In the genomic region with DNA sequence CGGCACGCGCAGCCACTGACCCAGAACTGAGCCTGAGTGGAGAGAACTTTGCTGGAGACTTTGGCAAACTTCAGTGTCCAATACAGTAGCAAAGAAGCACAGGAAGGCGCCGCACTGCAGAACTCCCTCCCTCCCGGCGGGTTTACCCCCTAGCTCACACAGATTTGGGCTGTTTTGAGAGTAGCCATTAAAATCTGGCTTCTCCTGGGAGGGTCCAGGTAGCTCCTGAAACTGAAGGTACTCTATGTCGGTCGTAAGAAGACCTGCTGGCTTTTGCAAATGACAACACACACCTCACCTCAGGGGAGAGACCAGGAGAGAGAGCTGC, we compare ENCODE assay signal across 8 mouse cellular contexts. TPM values are rescaled to one million over a fixed set of nuclear protein-coding genes. Genes with fewer than 3 reads are reported as not detected.
DNase-seq lines count a peak whose midpoint lies in the region; ATAC-seq and TF ChIP-seq lines count a peak whose summit lies in the region.

No protein-coding gene starts in this region.

- intact Hi-C loops in left cerebral cortex, postnatal 25 days (cut with DNase I), result no loop called here

- 0 out of 2 replicates have a peak, but pooled peaks have one; percentile 6 for ATAC-seq in hindbrain, embryonic 15.5 days (ENCODE audit: low FRiP score, low read depth)
- ATAC-seq in midbrain, embryonic 13.5 days, result peak; percentile 15; the same call in 1 of the 2 replicates
- ATAC-seq in granulocyte monocyte progenitor cell, adult 5-6 weeks (replicated peaks; ENCODE audit: poor library complexity, severe bottlenecking), result no peak

- 5% methylated on average over 9 of the region's 9 CpGs for WGBS in kidney, adult 2 months
- WGBS in bone marrow, adult 2 months, result 3% methylated on average over 9 of the region's 9 CpGs
- WGBS in hindbrain, embryonic 15.5 days, result 16% methylated on average over 9 of the region's 9 CpGs
- whole genome bisulfite sequencing in midbrain, embryonic 13.5 days, result 17% methylated on average over 9 of the region's 9 CpGs

- H3K36me3 ChIP-seq in kidney, adult 2 months (ENCODE audit: control insufficient read depth, insufficient read depth, low read length), result no peaks in the 10 kb centered on the region
- peaks cover 9% of the 10 kb centered on the region for H3K36me3 ChIP-seq in hindbrain, embryonic 15.5 days
- H3K36me3 ChIP-seq in midbrain, embryonic 13.5 days, result peaks cover 9% of the 10 kb centered on the region

- no peak for DNase-seq in kidney, adult 2 months
- DNase-seq in kidney, adult 18-20 months, result no peak
- DNase-seq in adrenal gland, adult 2 months, result no peak
- DNase-seq in left cerebral cortex, postnatal 25 days (ENCODE audit: low spot score in 2 of 2), result no peak

- peak overlapping the region; percentile 80; the same call in 1 of the 2 replicates for H3K27ac ChIP-seq in kidney, adult 2 months (ENCODE audit: insufficient read depth, low read depth, low read length)
- no peak overlapping the region for H3K27ac ChIP-seq in bone marrow, adult 2 months (ENCODE audit: control insufficient read depth, insufficient read depth, low read depth, low read length, poor library complexity)
- H3K27ac ChIP-seq in hindbrain, embryonic 15.5 days (replicated peaks), result peak overlapping the region; percentile 62; the same call in 1 of the 2 replicates
- H3K27ac ChIP-seq in midbrain, embryonic 13.5 days, result no peak overlapping the region

- no peaks in the 10 kb centered on the region for H3K27me3 ChIP-seq in kidney, adult 2 months (replicated peaks; ENCODE audit: control insufficient read depth, insufficient read depth, low read length)
- H3K27me3 ChIP-seq in hindbrain, embryonic 15.5 days, result peaks cover 12% of the 10 kb centered on the region
- peaks cover 25% of the 10 kb centered on the region for H3K27me3 ChIP-seq in midbrain, embryonic 13.5 days

- H3K4me2 ChIP-seq in hindbrain, embryonic 15.5 days, result peak overlapping the region; percentile 75
- peak overlapping the region; percentile 75 for H3K4me2 ChIP-seq in midbrain, embryonic 13.5 days (replicated peaks)

- peaks cover 8% of the 10 kb centered on the region; the same call in 1 of the 2 replicates for H3K4me1 ChIP-seq in kidney, adult 2 months (ENCODE audit: control insufficient read depth, insufficient read depth, low read length)
- H3K4me1 ChIP-seq in bone marrow, adult 2 months (ENCODE audit: control insufficient read depth, insufficient read depth, low read length), result peaks cover 1% of the 10 kb centered on the region; the same call in 1 of the 2 replicates
- peaks cover 15% of the 10 kb centered on the region for H3K4me1 ChIP-seq in hindbrain, embryonic 15.5 days (replicated peaks)
- H3K4me1 ChIP-seq in midbrain, embryonic 13.5 days (replicated peaks), result peaks cover 21% of the 10 kb centered on the region

- no peak for TF ChIP-seq CTCF in kidney, adult 2 months (conservative IDR thresholded peaks at IDR 0.05; ENCODE audit: insufficient read depth, insufficient read length, low read depth, low read length)
- no peak for TF ChIP-seq CTCF in bone marrow, adult 2 months (IDR thresholded peaks at IDR 0.05; ENCODE audit: control insufficient read depth, insufficient read depth, low read length)

- peak overlapping the region; percentile 87 for H3K4me3 ChIP-seq in kidney, adult 2 months (ENCODE audit: insufficient read depth, low read depth, low read length)
- peak overlapping the region; percentile 70 for H3K4me3 ChIP-seq in bone marrow, adult 2 months (replicated peaks; ENCODE audit: control insufficient read depth, low read depth, low read length)
- H3K4me3 ChIP-seq in hindbrain, embryonic 15.5 days, result peak overlapping the region; percentile 59
- H3K4me3 ChIP-seq in midbrain, embryonic 13.5 days (replicated peaks), result peak overlapping the region; percentile 89

- H3K9ac ChIP-seq in hindbrain, embryonic 15.5 days, result peak overlapping the region; percentile 79
- H3K9ac ChIP-seq in midbrain, embryonic 13.5 days (replicated peaks), result peak overlapping the region; percentile 88

- no peak for TF ChIP-seq POLR2A in kidney, adult 2 months (IDR thresholded peaks at IDR 0.05; ENCODE audit: low read depth, low read length)
- no peak for TF ChIP-seq POLR2A in bone marrow, adult 2 months (IDR thresholded peaks at IDR 0.05; ENCODE audit: borderline replicate concordance, control insufficient read depth, low read depth, low read length)

- H3K9me3 ChIP-seq in hindbrain, embryonic 15.5 days, result no peaks in the 10 kb centered on the region
- H3K9me3 ChIP-seq in midbrain, embryonic 13.5 days, result no peaks in the 10 kb centered on the region

RNA-seq across cellular contexts. Expression of a gene that starts 0.8 kb away (rescaled TPM):
- 6.9 and 9.0 TPM in 2 replicates for polyA plus RNA-seq in kidney, adult 2 months (2012; rRNA removed)
- 2.1 and 6.7 TPM in 2 replicates for polyA plus RNA-seq in bone marrow, adult 2 months (2011; ENCODE audit: insufficient read depth, insufficient read length, low replicate concordance, missing spikeins)
- polyA plus RNA-seq in hindbrain, embryonic 15.5 days (2015; fragmentation: Nextera tagmentation; extraction: Ambion mirVana), result 4.4 and 4.8 TPM in 2 replicates
- polyA plus RNA-seq in midbrain, embryonic 13.5 days (2015; fragmentation: Nextera tagmentation; extraction: Ambion mirVana), result 3.9 and 4.3 TPM in 2 replicates
- 6.4 and 8.4 TPM in 2 replicates for total RNA-seq in granulocyte monocyte progenitor cell, adult 5-6 weeks (2014; fragmentation: Nextera tagmentation)
- total RNA-seq in granulocyte monocyte progenitor cell, adult 5-6 weeks (2017), result 4.7 and 6.6 TPM in 2 replicates
- 10 to 100 TPM; 11.1 to 14.1 TPM for total RNA-seq in adrenal gland, adult 2 months (2021)
- polyA plus RNA-seq in adrenal gland, adult 2 months (2012; rRNA removed), result 6.9 and 8.5 TPM in 2 replicates
- 10 to 100 TPM; 11.2 to 11.5 TPM for total RNA-seq in left cerebral cortex, postnatal 25 days (2021)

RNA-seq across cellular contexts. Expression of a gene that starts 10.2 kb away (rescaled TPM):
- 9.8 and 10.1 TPM in 2 replicates for polyA plus RNA-seq in kidney, adult 2 months (2012; rRNA removed)
- not detected in 2 replicates for polyA plus RNA-seq in bone marrow, adult 2 months (2011; ENCODE audit: insufficient read depth, insufficient read length, low replicate concordance, missing spikeins)
- polyA plus RNA-seq in hindbrain, embryonic 15.5 days (2015; fragmentation: Nextera tagmentation; extraction: Ambion mirVana), result 14.0 and 16.0 TPM in 2 replicates
- polyA plus RNA-seq in midbrain, embryonic 13.5 days (2015; fragmentation: Nextera tagmentation; extraction: Ambion mirVana), result 12.1 and 12.2 TPM in 2 replicates
- total RNA-seq in granulocyte monocyte progenitor cell, adult 5-6 weeks (2014; fragmentation: Nextera tagmentation), result 1.5 TPM in 2 replicates
- 2.6 and 2.9 TPM in 2 replicates for total RNA-seq in granulocyte monocyte progenitor cell, adult 5-6 weeks (2017)
- total RNA-seq in adrenal gland, adult 2 months (2021), result 1 to 10 TPM; 1.2 to 2.2 TPM
- polyA plus RNA-seq in adrenal gland, adult 2 months (2012; rRNA removed), result 1.5 and 1.7 TPM in 2 replicates
- total RNA-seq in left cerebral cortex, postnatal 25 days (2021), result 10 to 100 TPM; 11.7 to 14.7 TPM

RNA-seq across cellular contexts. Expression of a gene that starts 38.1 kb away (rescaled TPM):
- polyA plus RNA-seq in kidney, adult 2 months (2012; rRNA removed), result 27.1 and 28.6 TPM in 2 replicates
- 30.1 and 37.1 TPM in 2 replicates for polyA plus RNA-seq in bone marrow, adult 2 months (2011; ENCODE audit: insufficient read depth, insufficient read length, low replicate concordance, missing spikeins)
- 83.6 and 85.1 TPM in 2 replicates for polyA plus RNA-seq in hindbrain, embryonic 15.5 days (2015; fragmentation: Nextera tagmentation; extraction: Ambion mirVana)
- 64.7 and 67.4 TPM in 2 replicates for polyA plus RNA-seq in midbrain, embryonic 13.5 days (2015; fragmentation: Nextera tagmentation; extraction: Ambion mirVana)
- total RNA-seq in granulocyte monocyte progenitor cell, adult 5-6 weeks (2014; fragmentation: Nextera tagmentation), result 53.0 and 54.1 TPM in 2 replicates
- total RNA-seq in granulocyte monocyte progenitor cell, adult 5-6 weeks (2017), result 80.7 and 82.3 TPM in 2 replicates
- total RNA-seq in adrenal gland, adult 2 months (2021), result 10 to 100 TPM; 41.0 to 41.9 TPM
- polyA plus RNA-seq in adrenal gland, adult 2 months (2012; rRNA removed), result 51.2 and 52.8 TPM in 2 replicates
- 100 to 1,000 TPM; 115 to 118 TPM for total RNA-seq in left cerebral cortex, postnatal 25 days (2021)

RNA-seq across cellular contexts. Expression of a gene that starts 38.2 kb away (rescaled TPM):
- 4.3 and 4.7 TPM in 2 replicates for polyA plus RNA-seq in kidney, adult 2 months (2012; rRNA removed)
- 3.6 and 6.1 TPM in 2 replicates for polyA plus RNA-seq in bone marrow, adult 2 months (2011; ENCODE audit: insufficient read depth, insufficient read length, low replicate concordance, missing spikeins)
- 7.3 and 7.6 TPM in 2 replicates for polyA plus RNA-seq in hindbrain, embryonic 15.5 days (2015; fragmentation: Nextera tagmentation; extraction: Ambion mirVana)
- 6.2 and 6.8 TPM in 2 replicates for polyA plus RNA-seq in midbrain, embryonic 13.5 days (2015; fragmentation: Nextera tagmentation; extraction: Ambion mirVana)
- total RNA-seq in granulocyte monocyte progenitor cell, adult 5-6 weeks (2014; fragmentation: Nextera tagmentation), result 6.6 and 8.5 TPM in 2 replicates
- total RNA-seq in granulocyte monocyte progenitor cell, adult 5-6 weeks (2017), result 5.0 and 5.1 TPM in 2 replicates
- total RNA-seq in adrenal gland, adult 2 months (2021), result 1 to 10 TPM; 8.2 TPM
- 6.1 and 7.0 TPM in 2 replicates for polyA plus RNA-seq in adrenal gland, adult 2 months (2012; rRNA removed)
- total RNA-seq in left cerebral cortex, postnatal 25 days (2021), result 10 to 100 TPM; 45.8 to 47.8 TPM

Comparison
In these comparisons a context has a peak if more than half of its experiments do, and no peak if none do; other contexts are left out.
1. H3K27ac ChIP-seq: peak in kidney, adult 2 months (single experiment) and hindbrain, embryonic 15.5 days (single experiment); none in bone marrow, adult 2 months (single experiment) and midbrain, embryonic 13.5 days (single experiment).
2. Peak in every context shown above with its lines, with median percentiles within 50 percentile points of each other: H3K4me3 ChIP-seq.